Mouse (Mus musculus): ENCODE results near the gene Cherp.

- TF ChIP-seq CTCF (IDR thresholded peaks at IDR 0.05; ENCODE audit: insufficient read depth, low read length) (no peak), POLR2A (IDR thresholded peaks at IDR 0.05; ENCODE audit: borderline replicate concordance, extremely low read depth, low read depth, low read length) (no peak)
These were observed 52.1 kb downstream of the Cherp start for GRCm38 (mm10) chr8:72422926-72423325.
